Mouse (Mus musculus): Measurements from ENCODE around the gene Ppp1r13l. TPM values are rescaled to one million over a fixed set of nuclear protein-coding genes. Genes with fewer than 3 reads are reported as not detected.

Ppp1r13l gene
- 0.52 and 1.0 TPM in 2 replicates for total RNA-seq (2014; rRNA removed)
- polyA plus RNA-seq (2015; fragmentation: Nextera tagmentation; extraction: Ambion mirVana) = 1.5 and 2.0 TPM in 2 replicates

DNA sequence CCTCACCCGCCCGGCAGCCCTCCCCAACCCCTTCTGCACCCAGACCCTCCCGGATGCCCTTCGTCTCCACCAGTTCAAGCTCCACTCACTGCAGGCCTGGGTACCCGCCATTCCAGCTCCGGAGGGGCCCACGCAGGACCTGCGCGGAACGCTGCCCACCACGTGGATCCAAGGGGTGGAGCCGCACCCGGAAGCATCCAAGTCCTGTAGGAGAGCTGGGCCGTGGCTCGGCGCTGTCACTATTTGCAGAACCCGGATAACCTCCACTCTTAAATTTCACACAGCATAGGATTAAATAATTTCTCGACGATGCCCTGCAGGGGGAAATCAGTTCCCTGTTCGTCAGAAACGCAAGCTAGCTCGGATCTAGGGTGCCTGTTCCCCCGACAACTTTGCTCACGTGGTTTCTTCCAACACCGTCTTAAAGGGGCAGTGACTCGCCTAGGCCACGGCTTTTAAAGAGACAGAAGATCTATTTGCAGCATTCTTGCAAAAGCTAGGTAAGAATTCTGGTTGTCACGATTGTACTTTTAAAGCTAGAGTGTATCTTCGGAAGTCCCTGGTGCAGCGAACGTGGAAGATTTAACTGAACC lies at the start of gene Ppp1r13l, which contains the start of gene Cd3eap:
Ppp1r13l (plus strand) TSS at position 451 of the 593 bp plus-strand sequence.
Cd3eap (minus strand) TSS at position 185 of the 593 bp plus-strand sequence.
- 0 out of 2 replicates have a peak within 1 kb of the TSS, but pooled peaks have one; percentile 8 for H3K27ac ChIP-seq (ENCODE audit: low read depth, low read length)
- peak; percentile 88 for DNase-seq (ENCODE audit: low spot score)

DNA sequence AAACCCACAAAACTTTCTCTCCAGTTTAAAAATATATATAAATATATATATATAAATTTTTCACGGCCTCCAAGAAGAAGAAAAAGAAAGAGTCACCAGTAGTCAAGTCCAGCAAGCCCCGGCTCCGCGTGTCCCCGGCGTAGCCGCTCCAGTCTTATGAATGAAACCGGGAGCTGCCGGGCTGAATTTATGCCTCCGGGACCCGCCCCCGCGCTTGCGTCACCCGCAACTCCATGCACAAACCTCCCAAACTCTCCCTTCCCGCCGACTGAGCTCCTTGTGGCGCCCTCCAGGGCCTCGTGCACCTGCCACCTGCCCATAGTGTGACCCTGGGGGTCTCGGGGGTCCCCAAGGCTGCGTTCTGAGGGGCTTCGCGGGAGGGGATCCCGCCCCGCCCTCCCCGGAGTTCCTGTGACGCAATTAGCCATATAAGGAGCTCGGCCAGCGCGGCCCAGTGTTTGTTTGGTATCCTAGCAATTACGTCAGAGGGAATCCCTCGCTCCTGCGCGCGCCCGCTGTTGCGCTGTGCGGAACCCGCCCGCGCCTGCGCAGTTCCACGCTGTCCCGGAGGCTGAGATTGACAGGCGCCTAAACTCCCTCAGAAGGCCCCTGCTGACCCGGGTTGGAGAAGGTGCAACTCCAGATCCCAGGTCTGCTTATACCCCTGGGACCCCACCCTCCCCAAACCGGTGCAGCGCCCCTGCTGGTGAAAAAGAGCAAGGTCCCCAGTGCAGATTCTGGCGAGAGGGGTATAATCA lies 49.5 kb upstream of the Ppp1r13l start, which contains the start of gene Fosb:
Fosb (minus strand) TSS at position 168 of the 758 bp plus-strand sequence.
- Histone ChIP-seq H3K27ac (ENCODE audit: low read depth, low read length) (no peak within 1 kb of the TSS), H3K27me3 (ENCODE audit: insufficient read depth, low read length) (peaks cover 20% of the 10 kb centered on the region), H3K36me3 (ENCODE audit: insufficient read depth, low read length) (no peaks in the 10 kb centered on the region), H3K4me1 (ENCODE audit: insufficient read depth, low read length) (peaks cover 6% of the 10 kb centered on the region; the same call in 1 of the 2 replicates), H3K4me3 (ENCODE audit: low read depth, low read length) (peak within 1 kb of the TSS; percentile 60), H3K9ac (replicated peaks; ENCODE audit: low read length, poor library complexity, severe bottlenecking) (peak within 1 kb of the TSS; percentile 57), H3K9me3 (ENCODE audit: low read length) (no peaks in the 10 kb centered on the region), H3K4me2 (ENCODE audit: low read depth, low read length, poor library complexity, severe bottlenecking) (peak within 1 kb of the TSS; percentile 65)
- peak; percentile 69 for TF ChIP-seq CTCF (IDR thresholded peaks at IDR 0.05)
- ATAC-seq (ENCODE audit: low FRiP score) = peak; percentile 84
- peak; percentile 98 for DNase-seq (ENCODE audit: low spot score)
- WGBS = under 1% methylated on average over 48 of the region's 49 CpGs

More for the DNA sequence above, at the start of gene Ppp1r13l, which contains the start of gene Cd3eap:
- peak within 1 kb of the TSS; percentile 63 for H3K4me3 ChIP-seq (ENCODE audit: low read depth, low read length)
- under 1% methylated on average over 29 of the region's 31 CpGs for WGBS
- no peaks in the 10 kb centered on the region for H3K27me3 ChIP-seq (ENCODE audit: insufficient read depth, low read length)
- peaks cover 13% of the 10 kb centered on the region for H3K36me3 ChIP-seq (ENCODE audit: insufficient read depth, low read length)
- TF ChIP-seq CTCF (IDR thresholded peaks at IDR 0.05) = 0 out of 2 replicates have a peak, but pooled peaks have one; percentile 2
- no peaks in the 10 kb centered on the region for H3K9me3 ChIP-seq (ENCODE audit: low read length)
- no peaks in the 10 kb centered on the region for H3K4me1 ChIP-seq (ENCODE audit: insufficient read depth, low read length)
- peak; percentile 81 for ATAC-seq (ENCODE audit: low FRiP score)
- H3K9ac ChIP-seq (replicated peaks; ENCODE audit: low read length, poor library complexity, severe bottlenecking) = peak within 1 kb of the TSS; percentile 75
- peak within 1 kb of the TSS; percentile 96 for H3K4me2 ChIP-seq (ENCODE audit: low read depth, low read length, poor library complexity, severe bottlenecking)

DNA sequence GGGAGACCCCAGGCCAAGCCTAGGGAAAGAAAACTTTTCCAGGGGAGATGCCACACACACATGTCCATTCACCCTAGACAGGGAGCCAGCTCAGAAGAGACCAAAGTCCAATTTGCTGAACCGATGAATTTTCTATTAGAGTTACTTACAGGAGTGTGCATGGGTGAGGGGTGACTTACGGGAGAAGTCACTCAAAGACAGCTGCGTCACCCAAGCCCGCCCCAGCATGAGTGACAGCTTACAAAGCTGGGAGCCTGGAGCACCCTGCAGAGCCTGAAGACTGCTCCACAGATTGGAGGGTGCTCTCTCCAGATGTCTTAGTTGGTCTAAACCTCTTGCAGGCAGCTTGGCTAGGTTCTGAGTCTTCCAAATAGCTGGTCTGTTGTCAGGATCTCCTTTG lies 47.6 kb upstream of the Ppp1r13l start:
- DNase-seq (ENCODE audit: low spot score) = no peak
- H3K27me3 ChIP-seq (ENCODE audit: insufficient read depth, low read length) = 0 out of 2 replicates have a peak, but pooled peaks cover 1% of the 10 kb centered on the region
- no peak overlapping the region for H3K9ac ChIP-seq (replicated peaks; ENCODE audit: low read length, poor library complexity, severe bottlenecking)
- no peaks in the 10 kb centered on the region for H3K36me3 ChIP-seq (ENCODE audit: insufficient read depth, low read length)
- TF ChIP-seq CTCF (IDR thresholded peaks at IDR 0.05) = no peak
- no peak overlapping the region for H3K4me2 ChIP-seq (ENCODE audit: low read depth, low read length, poor library complexity, severe bottlenecking)
- H3K27ac ChIP-seq (ENCODE audit: low read depth, low read length) = no peak overlapping the region
- H3K4me3 ChIP-seq (ENCODE audit: low read depth, low read length) = no peak overlapping the region
- 34% methylated on average over 4 of the region's 4 CpGs for WGBS
- ATAC-seq (ENCODE audit: low FRiP score) = no peak
- no peaks in the 10 kb centered on the region for H3K9me3 ChIP-seq (ENCODE audit: low read length)
- H3K4me1 ChIP-seq (ENCODE audit: insufficient read depth, low read length) = peaks cover 3% of the 10 kb centered on the region; the same call in 1 of the 2 replicates

DNA sequence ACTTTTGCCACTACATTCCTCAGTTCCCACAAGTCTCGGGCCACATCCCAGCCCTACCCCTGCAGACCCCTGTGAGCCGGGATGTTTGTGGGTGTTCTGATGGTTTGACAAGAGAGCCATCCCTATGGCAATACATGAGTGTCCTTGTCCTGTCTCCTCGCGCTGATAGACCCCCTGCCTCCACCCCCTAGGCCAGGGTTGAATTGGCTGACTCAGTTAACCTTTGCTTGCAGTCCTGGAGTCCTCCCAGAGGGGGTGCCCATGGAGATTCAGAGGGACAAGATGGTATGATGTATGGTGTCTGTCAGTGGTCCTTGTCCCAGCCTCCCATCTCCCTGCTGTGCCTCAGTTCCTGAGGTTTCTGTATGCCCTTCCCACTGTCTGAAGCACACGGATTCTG lies 45.5 kb upstream of the Ppp1r13l start:
- ATAC-seq (ENCODE audit: low FRiP score) = no peak
- H3K4me3 ChIP-seq (ENCODE audit: low read depth, low read length) = no peak overlapping the region
- H3K9ac ChIP-seq (replicated peaks; ENCODE audit: low read length, poor library complexity, severe bottlenecking) = no peak overlapping the region
- no peaks in the 10 kb centered on the region for H3K9me3 ChIP-seq (ENCODE audit: low read length)
- H3K27ac ChIP-seq (ENCODE audit: low read depth, low read length) = no peak overlapping the region
- no peak overlapping the region for H3K4me2 ChIP-seq (ENCODE audit: low read depth, low read length, poor library complexity, severe bottlenecking)
- H3K27me3 ChIP-seq (ENCODE audit: insufficient read depth, low read length) = no peaks in the 10 kb centered on the region
- DNase-seq (ENCODE audit: low spot score) = no peak
- peaks cover 3% of the 10 kb centered on the region; the same call in 1 of the 2 replicates for H3K4me1 ChIP-seq (ENCODE audit: insufficient read depth, low read length)
- TF ChIP-seq CTCF (IDR thresholded peaks at IDR 0.05) = no peak
- no peaks in the 10 kb centered on the region for H3K36me3 ChIP-seq (ENCODE audit: insufficient read depth, low read length)
- WGBS = 48% methylated on average over 5 of the region's 5 CpGs

DNA sequence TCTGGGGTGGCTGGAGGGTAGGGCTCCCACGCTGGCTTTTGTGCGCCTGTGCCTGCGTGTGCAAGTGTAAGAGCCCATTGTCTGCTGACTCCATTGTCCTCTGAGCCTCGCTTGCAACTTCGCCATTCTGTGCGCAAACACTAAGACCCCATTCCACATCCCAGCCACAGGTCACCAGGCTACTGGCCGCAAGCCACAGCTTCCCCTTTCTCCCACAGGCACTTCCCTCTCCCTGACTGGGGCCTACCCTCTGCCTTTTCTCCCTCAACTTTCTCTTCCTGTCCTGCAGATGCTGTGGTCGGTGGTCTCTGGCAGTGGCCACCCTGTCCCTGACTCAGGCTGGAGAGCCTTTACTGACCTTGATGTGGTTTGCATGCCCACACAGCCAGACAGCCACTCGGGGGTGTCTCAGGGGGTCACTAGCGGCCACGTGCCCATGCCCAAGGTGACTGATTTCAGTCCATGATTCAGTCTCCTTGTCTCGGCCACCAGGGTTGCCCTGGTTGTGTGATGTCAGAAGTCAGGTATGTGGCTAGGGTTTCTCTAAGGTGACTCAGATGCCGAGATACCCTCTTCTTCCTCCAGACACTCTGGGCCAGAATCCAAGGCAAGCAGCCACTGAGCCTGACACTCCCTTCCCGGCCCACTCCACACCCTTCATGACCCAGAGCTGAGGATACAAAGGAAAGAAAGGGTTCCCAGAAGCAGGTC lies 42.9 kb upstream of the Ppp1r13l start:
- H3K4me3 ChIP-seq (ENCODE audit: low read depth, low read length) = no peak overlapping the region
- DNase-seq (ENCODE audit: low spot score) (no peak), ATAC-seq (ENCODE audit: low FRiP score) (no peak)
- no peak overlapping the region for H3K27ac ChIP-seq (ENCODE audit: low read depth, low read length)
- no peak overlapping the region for H3K4me2 ChIP-seq (ENCODE audit: low read depth, low read length, poor library complexity, severe bottlenecking)
- H3K9me3 ChIP-seq (ENCODE audit: low read length) = no peaks in the 10 kb centered on the region
- no peaks in the 10 kb centered on the region for H3K36me3 ChIP-seq (ENCODE audit: insufficient read depth, low read length)
- no peak for TF ChIP-seq CTCF (IDR thresholded peaks at IDR 0.05)
- no peak overlapping the region for H3K9ac ChIP-seq (replicated peaks; ENCODE audit: low read length, poor library complexity, severe bottlenecking)
- 43% methylated on average over 14 of the region's 14 CpGs for WGBS
- H3K4me1 ChIP-seq (ENCODE audit: insufficient read depth, low read length) = peaks cover 5% of the 10 kb centered on the region; the same call in 1 of the 2 replicates
- H3K27me3 ChIP-seq (ENCODE audit: insufficient read depth, low read length) = no peaks in the 10 kb centered on the region
